Mouse (Mus musculus): ENCODE measurements around the gene Il18bp. TPM values are rescaled to one million over a fixed set of nuclear protein-coding genes. Genes with fewer than 3 reads are reported as not detected.

Il18bp gene
- polyA plus RNA-seq, 1 experiment from 2014 or later, result 5.2 TPM

- Histone ChIP-seq H3K4me2 (replicated peaks; ENCODE audit: low read depth) (no peak overlapping the region), H3K36me3 (ENCODE audit: control insufficient read depth, insufficient read depth) (0 out of 2 replicates have a peak, but pooled peaks cover 8% of the 10 kb centered on the region), H3K27ac (ENCODE audit: low read depth, low read length) (no peak overlapping the region), H3K27me3 (replicated peaks; ENCODE audit: control insufficient read depth, insufficient read depth, low read length) (no peaks in the 10 kb centered on the region), H3K9me3 (ENCODE audit: control insufficient read depth) (no peaks in the 10 kb centered on the region), H3K4me3 (ENCODE audit: low read depth, low read length) (no peak overlapping the region), H3K4me1 (replicated peaks; ENCODE audit: control insufficient read depth, insufficient read depth, low read length) (peaks cover 14% of the 10 kb centered on the region; the same call in 1 of the 2 replicates), H3K9ac (ENCODE audit: low read depth, low read length) (no peak overlapping the region)
- TF ChIP-seq CTCF (IDR thresholded peaks at IDR 0.05; ENCODE audit: low read depth), result no peak
- WGBS, result 30% methylated on average over 2 of the region's 2 CpGs
- no peak for ATAC-seq
These were observed 44.0 kb downstream of the Il18bp start for GRCm38 (mm10) chr7:101974505-101974904.

GRCm38 (mm10) chr7:101973730-101974129, 44.8 kb downstream of the Il18bp start:
- Histone ChIP-seq H3K9ac (ENCODE audit: low read depth, low read length) (no peak overlapping the region; the same call in 1 of the 2 replicates), H3K27ac (ENCODE audit: low read depth, low read length) (peak overlapping the region; percentile 41), H3K4me3 (ENCODE audit: low read depth, low read length) (no peak overlapping the region), H3K4me2 (replicated peaks; ENCODE audit: low read depth) (peak overlapping the region; percentile 17; the same call in 1 of the 2 replicates), H3K4me1 (replicated peaks; ENCODE audit: control insufficient read depth, insufficient read depth, low read length) (peaks cover 14% of the 10 kb centered on the region; the same call in 1 of the 2 replicates), H3K27me3 (replicated peaks; ENCODE audit: control insufficient read depth, insufficient read depth, low read length) (no peaks in the 10 kb centered on the region), H3K9me3 (ENCODE audit: control insufficient read depth) (no peaks in the 10 kb centered on the region), H3K36me3 (ENCODE audit: control insufficient read depth, insufficient read depth) (0 out of 2 replicates have a peak, but pooled peaks cover 8% of the 10 kb centered on the region)
- 48% methylated on average over 3 of the region's 3 CpGs for WGBS
- TF ChIP-seq CTCF (IDR thresholded peaks at IDR 0.05; ENCODE audit: low read depth), result no peak
- no peak for ATAC-seq

- Histone ChIP-seq H3K4me3 (ENCODE audit: low read depth, low read length) (peak overlapping the region; percentile 71), H3K27me3 (replicated peaks; ENCODE audit: control insufficient read depth, insufficient read depth, low read length) (no peaks in the 10 kb centered on the region), H3K4me2 (replicated peaks; ENCODE audit: low read depth) (peak overlapping the region; percentile 88), H3K9ac (ENCODE audit: low read depth, low read length) (peak overlapping the region; percentile 74), H3K4me1 (replicated peaks; ENCODE audit: control insufficient read depth, insufficient read depth, low read length) (peaks cover 14% of the 10 kb centered on the region; the same call in 1 of the 2 replicates), H3K27ac (ENCODE audit: low read depth, low read length) (peak overlapping the region; percentile 99), H3K36me3 (ENCODE audit: control insufficient read depth, insufficient read depth) (no peaks in the 10 kb centered on the region), H3K9me3 (ENCODE audit: control insufficient read depth) (no peaks in the 10 kb centered on the region)
- no peak for TF ChIP-seq CTCF (IDR thresholded peaks at IDR 0.05; ENCODE audit: low read depth)
- 28% methylated on average over 2 of the region's 2 CpGs for WGBS
- no peak for ATAC-seq
These were observed 46.8 kb downstream of the Il18bp start for GRCm38 (mm10) chr7:101971721-101972120.

DNA sequence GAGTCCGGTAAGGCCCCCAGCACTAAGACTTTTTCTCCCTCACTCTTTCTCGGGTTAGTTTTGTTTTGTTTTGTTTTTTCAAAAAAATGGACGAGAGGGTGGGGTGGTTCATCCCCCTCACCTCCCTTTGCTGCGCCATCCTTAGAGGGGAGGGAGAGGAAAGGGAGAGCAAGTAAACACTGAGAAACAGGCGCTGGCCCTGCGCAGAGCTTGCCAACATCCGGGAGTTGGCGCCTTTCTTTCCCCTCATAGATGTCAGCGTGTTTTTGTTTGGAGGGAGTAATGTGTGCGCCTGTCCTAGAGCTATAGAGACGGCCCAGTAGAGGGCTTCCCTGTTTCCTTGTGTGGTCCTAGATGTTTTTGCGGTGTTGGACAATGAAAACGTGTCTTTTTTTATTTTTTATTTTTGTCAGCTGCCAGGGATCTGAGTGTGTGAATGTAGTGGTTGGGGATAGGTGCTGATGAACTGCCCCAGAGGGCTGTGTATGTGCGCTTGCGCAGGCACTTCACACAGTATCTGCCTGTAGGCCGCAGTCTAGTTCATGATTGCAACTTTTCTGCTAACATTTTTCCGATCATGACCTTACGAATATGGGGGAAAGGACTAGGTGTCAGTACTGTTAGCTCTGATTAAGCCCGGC, 47.5 kb downstream of the Il18bp start:
- WGBS, result 1% methylated on average over 19 of the region's 19 CpGs
- Histone ChIP-seq H3K27ac (ENCODE audit: low read depth, low read length) (peak overlapping the region; percentile 99), H3K9me3 (ENCODE audit: control insufficient read depth) (no peaks in the 10 kb centered on the region), H3K27me3 (replicated peaks; ENCODE audit: control insufficient read depth, insufficient read depth, low read length) (no peaks in the 10 kb centered on the region), H3K4me1 (replicated peaks; ENCODE audit: control insufficient read depth, insufficient read depth, low read length) (peaks cover 14% of the 10 kb centered on the region; the same call in 1 of the 2 replicates), H3K4me3 (ENCODE audit: low read depth, low read length) (peak overlapping the region; percentile 71), H3K4me2 (replicated peaks; ENCODE audit: low read depth) (peak overlapping the region; percentile 88), H3K36me3 (ENCODE audit: control insufficient read depth, insufficient read depth) (no peaks in the 10 kb centered on the region), H3K9ac (ENCODE audit: low read depth, low read length) (peak overlapping the region; percentile 74)
- peak; percentile 18; the same call in 1 of the 2 replicates for TF ChIP-seq CTCF (IDR thresholded peaks at IDR 0.05; ENCODE audit: low read depth)
- peak; percentile 52 for ATAC-seq

DNA sequence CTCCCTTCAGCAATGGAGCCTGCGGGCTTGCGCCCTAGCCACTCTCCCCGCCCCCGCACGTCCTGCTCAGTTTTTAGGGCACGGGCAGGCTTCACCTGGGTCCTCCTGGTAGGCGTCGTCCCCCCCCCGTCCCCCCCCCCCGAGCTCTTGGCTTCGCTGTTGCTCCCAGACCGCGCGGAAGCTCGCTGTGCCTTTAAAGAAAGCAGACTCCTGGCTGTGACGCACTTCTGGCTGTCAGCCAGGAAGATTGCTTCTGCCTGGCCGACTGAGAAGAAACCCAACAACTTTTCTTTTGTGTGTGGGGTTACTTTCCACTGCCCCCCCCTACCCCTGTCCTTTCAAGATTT, 48.1 kb downstream of the Il18bp start:
- under 1% methylated on average over 13 of the region's 17 CpGs for WGBS
- H3K27ac ChIP-seq (ENCODE audit: low read depth, low read length), result peak overlapping the region; percentile 99
- H3K9ac ChIP-seq (ENCODE audit: low read depth, low read length), result peak overlapping the region; percentile 74
- no peaks in the 10 kb centered on the region for H3K27me3 ChIP-seq (replicated peaks; ENCODE audit: control insufficient read depth, insufficient read depth, low read length)
- H3K4me2 ChIP-seq (replicated peaks; ENCODE audit: low read depth), result peak overlapping the region; percentile 88
- peak overlapping the region; percentile 71 for H3K4me3 ChIP-seq (ENCODE audit: low read depth, low read length)
- peaks cover 14% of the 10 kb centered on the region for H3K4me1 ChIP-seq (replicated peaks; ENCODE audit: control insufficient read depth, insufficient read depth, low read length)
- no peaks in the 10 kb centered on the region for H3K36me3 ChIP-seq (ENCODE audit: control insufficient read depth, insufficient read depth)
- H3K9me3 ChIP-seq (ENCODE audit: control insufficient read depth), result no peaks in the 10 kb centered on the region
- peak; percentile 74 for ATAC-seq
- no peak for TF ChIP-seq CTCF (IDR thresholded peaks at IDR 0.05; ENCODE audit: low read depth)

DNA sequence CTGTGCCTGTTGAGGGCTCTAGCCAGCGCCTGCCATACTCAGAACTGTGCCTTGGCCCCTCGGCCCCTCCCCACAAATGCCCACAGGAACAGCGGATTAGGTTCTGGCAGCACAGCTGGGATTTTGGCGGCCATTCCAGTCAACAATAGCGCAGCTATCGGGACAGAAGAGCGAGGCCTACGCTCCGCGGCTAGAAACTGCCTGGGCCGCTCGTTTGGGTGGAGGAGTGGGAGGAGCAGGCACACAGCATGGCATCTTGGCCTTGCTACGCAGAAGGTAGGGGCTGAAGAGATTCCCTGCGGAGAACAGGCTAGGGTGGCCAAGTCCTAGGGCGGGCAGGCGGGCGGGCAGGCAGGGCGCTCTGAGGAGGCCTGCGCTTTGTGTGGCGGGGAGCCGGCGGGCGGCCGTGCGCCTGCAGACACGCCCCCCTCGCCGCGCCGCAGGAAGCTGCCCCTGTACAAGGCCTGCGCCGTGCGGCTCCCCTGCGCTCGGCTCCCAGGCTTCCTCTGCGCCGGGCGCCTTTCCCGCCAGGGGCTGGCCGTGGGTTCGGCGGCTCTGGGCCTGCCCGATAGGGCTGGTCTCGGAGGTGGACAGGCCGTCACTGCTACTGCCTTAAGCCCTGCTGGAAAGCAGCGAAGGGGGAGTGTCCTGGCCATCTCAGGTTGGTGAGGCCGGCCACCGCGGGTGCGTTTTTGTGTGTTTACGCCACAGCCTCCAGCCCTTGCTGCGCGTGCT, 48.6 kb downstream of the Il18bp start:
- no peak for TF ChIP-seq CTCF (IDR thresholded peaks at IDR 0.05; ENCODE audit: low read depth)
- Histone ChIP-seq H3K4me1 (replicated peaks; ENCODE audit: control insufficient read depth, insufficient read depth, low read length) (peaks cover 14% of the 10 kb centered on the region), H3K9me3 (ENCODE audit: control insufficient read depth) (no peaks in the 10 kb centered on the region), H3K4me2 (replicated peaks; ENCODE audit: low read depth) (peak overlapping the region; percentile 88), H3K4me3 (ENCODE audit: low read depth, low read length) (peak overlapping the region; percentile 71), H3K27me3 (replicated peaks; ENCODE audit: control insufficient read depth, insufficient read depth, low read length) (no peaks in the 10 kb centered on the region), H3K9ac (ENCODE audit: low read depth, low read length) (peak overlapping the region; percentile 74), H3K36me3 (ENCODE audit: control insufficient read depth, insufficient read depth) (no peaks in the 10 kb centered on the region), H3K27ac (ENCODE audit: low read depth, low read length) (peak overlapping the region; percentile 99)
- ATAC-seq, result peak; percentile 85
- WGBS, result under 1% methylated on average over 45 of the region's 53 CpGs
